ENCODE assay signal across 31 mouse cellular contexts in genomic region chr2:140867116-140867515, GRCm38 (mm10).
A peak's percentile ranks its signal among the peaks of the same experiment; 100 is the strongest.
DNase-seq lines count a peak whose midpoint lies in the region; ATAC-seq and TF ChIP-seq lines count a peak whose summit lies in the region.
"Had no signal": no experiment of that assay in that cellular context is flagged by ENCODE, and none has a peak within 500 bp of the region (broad histone marks: within the 10 kb centered on the region; RNA-seq: fewer than 3 reads in every experiment).

No protein-coding gene starts in this region.

- ATAC-seq in liver, embryonic 12.5 days, result no peak
- ATAC-seq: intestine, postnatal 0 days had no signal

- no peaks in the 10 kb centered on the region for H3K4me1 ChIP-seq in liver, embryonic 12.5 days
- H3K4me1 ChIP-seq: liver, embryonic 15.5 days; megakaryocyte, embryonic 14.5 days; midbrain, embryonic 12.5 days; neural tube, embryonic 12.5 days had no signal

- 72% methylated on average over 5 of the region's 5 CpGs for WGBS in liver, embryonic 12.5 days (ENCODE audit: insufficient replicate concordance)

- H3K4me3 ChIP-seq in layer of hippocampus, adult 2 months, result no peak overlapping the region
- no peak overlapping the region for H3K4me3 ChIP-seq in liver, embryonic 12.5 days
- H3K4me3 ChIP-seq: erythroblast, embryonic 14.5 days; heart, adult 2 months; heart, embryonic 13.5 days; liver, embryonic 15.5 days; megakaryocyte, embryonic 14.5 days; midbrain, embryonic 12.5 days; myocyte; neural tube, embryonic 12.5 days had no signal

- peak; percentile 12 for DNase-seq in urinary bladder, postnatal 14 days (ENCODE audit: low spot score)
- DNase-seq in urinary bladder, adult 2 months (ENCODE audit: low spot score), result no peak
- DNase-seq in layer of hippocampus, adult 2 months (ENCODE audit: low spot score in 2 of 2), result peak; percentile 54 to 73
- DNase-seq in layer of hippocampus, postnatal 14 days (ENCODE audit: low spot score in 2 of 2), result peak; percentile 37 to 84
- no peak for DNase-seq in lung, postnatal 36 days
- DNase-seq: adrenal gland, postnatal 25 days; B cell, adult 2 months; cerebellum, adult 2 months; cerebellum, postnatal 14 days; gastrocnemius, postnatal 14 days; heart, adult 2 months; heart, postnatal 10 days; kidney, adult 9 months; kidney, postnatal 14 days; liver; lung, embryonic 14.5 days; lung, postnatal 4 days; right cerebral cortex, adult 18-20 months; spleen, adult 18-20 months; thymus, adult 18-20 months; thymus, postnatal 25 days had no signal

- no peaks in the 10 kb centered on the region for H3K36me3 ChIP-seq in liver, embryonic 12.5 days
- H3K36me3 ChIP-seq: heart, embryonic 13.5 days; liver, embryonic 15.5 days; midbrain, embryonic 12.5 days; neural tube, embryonic 12.5 days had no signal

- H3K27ac ChIP-seq in layer of hippocampus, adult 2 months, result peak overlapping the region; percentile 85
- H3K27ac ChIP-seq in liver, embryonic 12.5 days, result no peak overlapping the region
- H3K27ac ChIP-seq: heart, adult 2 months; heart, embryonic 13.5 days; hindbrain, embryonic 14.5 days; liver, embryonic 15.5 days; midbrain, embryonic 12.5 days; neural tube, embryonic 12.5 days had no signal

- TF ChIP-seq CTCF in layer of hippocampus, adult 2 months (conservative IDR thresholded peaks at IDR 0.05), result no peak

- no peaks in the 10 kb centered on the region for H3K9me3 ChIP-seq in liver, embryonic 12.5 days (replicated peaks)
- H3K9me3 ChIP-seq: heart, embryonic 13.5 days; liver, embryonic 15.5 days; midbrain, embryonic 12.5 days; neural tube, embryonic 12.5 days had no signal

- no peak overlapping the region for H3K4me2 ChIP-seq in liver, embryonic 12.5 days
- H3K4me2 ChIP-seq: heart, embryonic 13.5 days; hindbrain, embryonic 14.5 days; liver, embryonic 15.5 days; lung, embryonic 14.5 days; midbrain, embryonic 12.5 days; neural tube, embryonic 12.5 days had no signal

- no peaks in the 10 kb centered on the region for H3K27me3 ChIP-seq in liver, embryonic 12.5 days (replicated peaks)
- H3K27me3 ChIP-seq: heart, embryonic 13.5 days; liver, embryonic 15.5 days; megakaryocyte, embryonic 14.5 days; midbrain, embryonic 12.5 days; neural tube, embryonic 12.5 days had no signal

- H3K9ac ChIP-seq in liver, embryonic 12.5 days, result no peak overlapping the region
- H3K9ac ChIP-seq: heart, embryonic 13.5 days; hindbrain, embryonic 14.5 days; liver, embryonic 15.5 days; lung, embryonic 14.5 days; midbrain, embryonic 12.5 days; neural tube, embryonic 12.5 days had no signal

Comparison
In these comparisons a context has a peak if more than half of its experiments do, and no peak if none do; other contexts are left out.
1. DNase-seq: peak in urinary bladder, postnatal 14 days (single experiment), layer of hippocampus, adult 2 months (2 of 2) and layer of hippocampus, postnatal 14 days (2 of 2); none in urinary bladder, adult 2 months (single experiment) and lung, postnatal 36 days (single experiment).